Mouse (Mus musculus) lung, postnatal 4 days (tissue): ENCODE measurements around the gene Slc39a9.
A peak's percentile ranks its signal among the peaks of the same experiment; 100 is the strongest.

Source experiments
- DNase-seq, 2 experiments: peaks; one replicate each; pipeline ENCODE4 v3.0.0; 2021

The Slc39a9 gene

DNA sequence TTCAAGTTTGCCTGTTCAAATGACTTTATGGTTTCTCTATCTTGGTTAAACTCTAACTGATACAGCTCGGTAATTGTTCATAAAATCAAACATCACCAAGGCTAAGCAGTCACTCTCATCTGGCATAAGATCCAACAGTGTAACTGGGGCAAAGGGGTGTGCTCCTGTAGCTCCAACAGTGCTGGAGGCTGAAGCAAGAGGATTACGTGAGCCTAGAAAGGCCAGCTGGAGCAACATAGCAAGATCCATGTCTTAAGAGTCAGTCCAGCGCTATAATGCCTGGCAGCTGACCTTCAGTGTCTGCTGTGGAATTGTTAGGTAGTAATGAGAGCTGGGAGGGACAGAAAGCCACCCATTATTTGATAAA, 11.0 kb downstream of the Slc39a9 start:
- DNase-seq: peak in 1 of 2 experiments; percentile 24

DNA sequence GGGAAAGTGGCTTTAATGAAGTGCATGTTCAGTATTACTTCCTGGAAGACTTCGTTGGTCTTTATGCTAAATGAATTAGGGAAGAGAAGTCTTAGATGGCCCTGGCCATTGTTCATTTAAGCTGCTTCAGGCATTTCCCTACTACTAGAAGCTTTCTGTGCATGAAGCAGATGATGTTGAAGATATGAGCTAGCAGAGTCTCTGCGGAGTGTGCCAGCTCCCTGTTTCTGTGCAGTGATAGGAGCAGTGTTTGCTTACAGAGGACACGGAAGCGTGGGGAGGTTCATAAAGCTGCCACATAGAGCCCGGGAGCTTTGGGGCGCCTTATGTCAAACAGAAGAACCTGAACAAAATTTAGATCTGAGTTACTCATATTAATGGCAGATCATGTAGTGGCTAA, 15.0 kb downstream of the Slc39a9 start:
- DNase-seq: no peak

DNA sequence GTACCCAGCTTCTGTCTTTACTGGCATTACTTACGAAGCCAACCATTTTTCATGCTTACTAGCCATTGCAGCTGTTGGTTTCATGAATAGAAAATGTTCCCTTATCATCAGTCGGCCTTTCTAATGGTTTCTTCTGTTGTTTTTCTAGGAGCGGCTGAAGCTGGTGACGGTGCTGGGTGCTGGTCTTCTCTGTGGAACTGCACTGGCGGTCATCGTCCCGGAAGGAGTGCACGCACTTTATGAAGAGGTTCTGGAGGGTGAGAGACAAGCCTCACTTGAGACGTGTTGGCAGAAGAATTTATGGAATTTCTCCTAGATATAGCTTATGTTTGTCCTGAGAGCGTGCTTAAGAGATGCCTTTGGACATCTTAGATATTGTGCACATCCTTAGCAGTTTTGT, 18.6 kb downstream of the Slc39a9 start:
- no peak for DNase-seq

DNA sequence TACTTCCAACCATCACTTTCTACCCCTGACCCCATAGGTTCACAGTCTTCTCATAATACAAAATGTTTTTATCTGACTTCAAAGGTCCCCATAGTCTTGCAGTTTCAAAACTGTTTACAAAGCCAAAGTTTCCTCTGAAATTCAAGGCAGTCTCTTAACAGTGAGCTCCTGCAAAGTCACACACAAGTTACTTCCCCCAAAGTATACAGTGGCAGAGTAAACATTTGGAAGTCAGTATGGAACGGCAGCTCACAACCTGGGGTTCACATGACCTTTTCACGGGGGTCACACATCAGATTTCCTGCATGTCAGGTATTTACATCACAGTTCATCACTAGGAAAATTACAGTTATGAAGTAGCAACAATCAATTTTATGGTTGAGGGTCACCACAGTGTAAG, 20.3 kb downstream of the Slc39a9 start:
- DNase-seq: no peak

DNA sequence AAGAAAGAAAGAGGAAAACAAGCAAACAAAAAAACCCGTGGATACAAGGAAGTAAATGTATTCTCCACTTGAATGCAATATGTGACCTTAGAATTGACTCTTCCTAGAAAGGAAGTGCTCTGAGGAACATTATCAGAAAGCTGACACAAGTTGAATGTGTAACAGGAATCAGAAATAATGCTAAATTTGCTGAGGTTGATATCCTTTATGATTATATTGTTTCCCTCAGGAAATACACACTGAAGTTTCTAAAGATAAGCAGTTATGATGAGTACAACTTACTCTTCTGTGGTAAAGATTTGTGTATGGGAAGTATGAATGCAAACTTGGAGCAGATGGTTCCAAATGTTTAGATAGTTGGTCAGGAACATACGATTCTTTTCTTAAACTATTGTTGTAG, 24.7 kb downstream of the Slc39a9 start:
- no peak for DNase-seq

DNA sequence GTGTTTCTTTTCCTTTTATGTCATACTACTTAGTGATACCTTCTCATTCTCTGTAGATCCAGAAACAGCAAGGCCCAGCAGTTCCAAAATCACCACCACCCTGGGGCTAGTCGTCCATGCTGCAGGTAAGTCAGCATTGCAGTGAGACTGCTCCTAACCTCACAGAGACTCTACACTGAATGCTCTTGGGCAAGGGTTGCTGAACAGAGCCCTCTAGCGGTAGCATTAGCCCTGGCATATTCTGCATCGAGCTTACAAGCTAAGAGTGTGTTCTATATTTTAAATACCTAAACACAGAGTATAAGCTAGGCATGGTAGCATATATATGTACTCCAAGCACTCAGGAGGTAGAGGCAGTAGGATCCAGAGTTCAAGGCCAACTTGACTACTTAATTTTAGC, 29.5 kb downstream of the Slc39a9 start:
- peak in 1 of 2 experiments; percentile 73 for DNase-seq

DNA sequence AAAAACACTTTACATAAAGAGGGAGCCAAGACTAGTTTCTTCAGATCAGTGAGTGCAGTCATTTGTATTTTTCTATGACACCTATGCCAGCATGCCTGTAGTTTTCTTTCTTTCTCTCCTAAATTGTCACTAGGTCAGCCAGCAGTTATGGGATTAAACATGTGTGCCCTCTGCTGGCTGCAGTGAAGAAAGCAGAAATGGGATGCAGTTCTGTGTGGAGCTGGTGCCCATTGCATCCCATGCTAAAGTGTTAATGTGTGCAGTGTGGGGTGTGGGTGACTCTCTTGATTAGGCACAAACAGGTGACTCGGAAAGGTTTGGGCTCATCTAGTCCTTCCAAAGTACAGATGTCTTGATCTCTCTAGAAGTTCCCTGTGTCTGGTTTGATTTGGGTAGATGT, 37.7 kb downstream of the Slc39a9 start:
- DNase-seq: peak in 1 of 2 experiments; percentile 41

DNA sequence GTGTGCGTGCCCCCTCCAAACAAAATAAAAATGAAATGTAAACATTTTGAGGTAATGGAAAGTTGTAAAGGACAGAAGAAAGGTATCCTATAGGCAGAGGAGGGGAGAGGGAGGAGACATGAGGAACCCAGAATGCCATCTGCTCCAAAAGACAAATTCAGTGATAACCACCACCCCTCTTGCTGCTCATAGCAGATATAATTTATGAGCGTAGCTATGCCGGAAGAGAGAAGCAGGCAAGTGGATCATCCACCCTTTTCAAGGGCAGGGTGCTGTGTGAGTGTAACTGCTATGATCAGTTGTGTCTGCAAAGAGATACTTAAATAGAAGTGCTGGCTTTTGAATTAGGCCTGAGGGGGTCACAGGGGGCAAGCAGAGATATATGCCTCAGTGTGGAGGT, 39.9 kb downstream of the Slc39a9 start:
- DNase-seq: no peak

DNA sequence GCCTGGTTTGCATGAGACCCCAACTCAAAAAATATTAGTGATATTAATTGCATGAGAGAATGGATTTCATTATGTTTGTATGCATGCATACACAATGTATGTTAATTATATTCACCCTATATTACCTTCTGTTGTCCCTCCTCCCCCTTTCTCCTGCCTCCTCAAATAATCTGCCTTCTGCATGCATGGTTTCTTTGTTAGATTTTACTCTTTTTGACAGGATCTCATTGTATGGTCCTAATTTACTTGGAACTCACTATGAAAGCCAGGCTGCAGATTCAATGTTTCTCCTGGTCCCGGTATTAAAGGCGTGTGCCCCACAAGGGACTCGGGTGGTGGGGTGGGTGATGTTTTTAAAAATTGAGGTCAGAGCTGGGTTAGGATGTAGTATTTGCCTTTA, 40.6 kb downstream of the Slc39a9 start:
- DNase-seq: no peak

DNA sequence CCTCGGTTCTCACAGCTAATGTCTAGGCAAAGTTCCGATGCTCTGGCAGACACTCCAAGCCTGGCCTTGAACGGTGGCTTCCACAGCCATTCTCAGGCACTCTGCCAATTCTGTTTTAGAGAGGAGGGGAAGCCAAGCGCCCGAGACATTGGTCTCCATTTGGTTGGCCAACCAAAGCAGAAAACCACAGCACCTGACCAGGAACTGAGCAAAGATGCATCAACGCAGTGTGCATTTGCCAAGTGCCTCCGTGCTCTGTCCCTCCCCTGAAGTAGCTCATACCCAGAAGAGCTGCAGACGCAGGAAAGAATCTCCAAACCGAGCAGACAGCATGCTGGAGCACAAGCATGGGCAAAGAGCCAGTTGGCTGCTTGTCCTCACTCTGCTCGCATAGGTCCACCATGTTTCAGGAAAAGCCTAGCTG, 44.1 kb downstream of the Slc39a9 start:
- DNase-seq: peak; percentile 38 to 62

DNA sequence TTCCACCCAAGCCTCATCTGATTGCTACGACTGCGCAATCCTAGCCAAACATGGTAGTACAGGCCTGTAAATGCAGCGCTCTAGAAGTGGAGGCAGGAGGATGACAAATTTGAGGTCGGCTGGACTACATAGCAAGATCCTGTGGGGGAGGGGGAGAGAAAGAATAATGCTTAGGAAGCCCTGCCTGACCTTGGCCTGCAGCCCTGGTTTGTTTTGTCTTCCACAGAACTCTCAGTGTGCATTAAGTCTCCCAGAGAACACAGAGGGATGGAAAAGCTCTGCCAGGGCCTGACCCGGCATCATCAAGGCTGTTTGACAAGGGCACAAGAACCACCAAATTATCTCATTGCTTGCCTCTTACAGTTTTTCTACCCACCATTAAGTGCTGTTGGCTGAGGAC, 46.0 kb downstream of the Slc39a9 start:
- no peak for DNase-seq

DNA sequence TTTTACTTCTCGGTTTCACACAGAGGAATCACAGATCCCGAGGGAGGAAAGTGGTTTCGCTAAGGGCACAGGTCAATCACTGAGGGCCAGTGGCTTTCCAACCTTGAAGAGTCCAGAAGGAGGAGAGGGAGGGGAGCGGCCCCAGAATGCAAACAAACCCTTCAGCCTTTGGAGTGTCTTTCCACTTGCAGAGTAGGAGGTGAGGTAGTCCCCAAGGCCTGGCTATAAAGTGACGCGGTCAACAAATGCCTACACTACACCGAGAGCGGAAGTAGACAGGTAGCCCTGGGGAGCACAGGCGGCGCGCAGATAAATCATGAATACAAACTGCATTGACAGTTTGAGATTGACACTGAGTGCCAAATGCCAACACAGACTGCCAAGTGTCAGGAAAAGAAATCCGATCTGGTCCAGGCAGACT, 48.0 kb downstream of the Slc39a9 start:
- DNase-seq: peak; percentile 75 to 87

DNA sequence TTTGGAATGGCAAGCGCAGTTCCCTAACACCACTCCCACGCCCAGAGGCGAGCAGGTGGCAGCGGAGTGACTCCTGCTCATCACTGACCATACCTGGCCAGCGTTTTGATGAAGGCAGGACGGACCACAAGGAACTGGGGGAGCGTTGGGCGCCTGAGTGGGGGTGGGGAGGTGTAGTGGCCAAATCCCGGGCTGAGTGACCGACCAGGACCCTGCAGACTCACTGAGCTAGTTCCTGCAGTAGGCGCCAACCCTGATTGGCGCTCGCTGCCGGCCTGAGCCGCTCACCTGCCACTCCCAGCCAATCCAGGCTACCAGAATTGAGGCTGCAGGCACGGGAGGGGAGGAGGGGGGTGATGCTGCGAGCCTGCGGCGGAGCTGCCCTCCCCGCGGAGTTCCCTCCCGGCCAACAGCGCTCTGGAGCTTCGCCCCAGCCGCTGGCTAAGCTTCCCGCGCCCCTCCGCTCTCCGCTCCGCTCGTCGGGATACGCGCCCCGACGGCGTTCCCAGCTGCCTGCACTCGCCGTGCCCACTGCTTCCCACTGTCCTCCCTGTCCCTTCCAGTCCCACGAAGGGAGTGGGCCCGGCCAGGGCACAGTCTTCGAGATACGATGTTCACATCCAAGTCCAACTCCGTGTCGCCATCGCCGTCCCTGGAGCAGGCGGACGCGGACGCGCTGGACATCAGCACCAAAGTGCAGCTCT, 48.7 kb downstream of the Slc39a9 start, which contains the start of gene Plekhd1:
Plekhd1 (plus strand) TSS at position 323 of the 704 bp plus-strand sequence.
- DNase-seq: peak; percentile 79 to 92

DNA sequence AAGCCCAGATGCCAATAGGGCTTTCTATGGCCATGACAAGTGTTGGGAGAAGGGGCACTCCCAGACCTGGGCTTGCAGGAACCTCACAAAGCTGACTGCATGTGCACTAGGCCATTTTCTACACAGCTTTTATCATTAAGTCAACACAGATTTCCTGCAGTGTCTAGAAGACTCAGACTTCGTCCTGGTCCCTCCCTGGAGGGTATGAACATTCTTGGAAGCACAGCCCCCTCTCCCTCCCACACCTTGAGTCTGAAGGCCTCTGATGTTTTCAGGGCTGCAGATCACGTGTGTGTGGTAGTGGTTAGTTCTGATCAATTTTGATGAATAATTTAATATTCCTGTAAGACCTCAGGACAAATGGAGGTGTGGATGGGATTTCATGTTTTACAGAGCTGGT, 50.0 kb downstream of the Slc39a9 start:
- DNase-seq: no peak

DNA sequence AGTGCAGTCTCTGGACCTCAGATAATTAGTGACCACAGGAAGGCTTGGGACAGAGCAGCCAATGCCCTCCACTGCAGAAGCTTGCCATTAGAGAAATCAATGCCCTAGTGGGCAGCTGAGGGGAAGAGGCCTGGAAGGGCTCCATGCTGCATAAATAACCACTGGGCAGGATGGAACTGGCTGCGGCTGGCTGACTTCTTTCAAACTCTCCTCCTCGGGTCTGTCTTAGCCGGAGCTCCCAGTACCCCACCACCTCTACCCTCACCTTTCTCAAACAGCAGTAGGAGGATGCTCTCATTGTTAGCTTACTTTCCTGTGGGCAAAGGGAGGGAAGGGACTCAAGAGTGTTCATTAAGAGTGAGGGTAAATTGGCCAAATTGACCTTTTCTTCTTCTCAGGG, 51.3 kb downstream of the Slc39a9 start:
- no peak for DNase-seq

DNA sequence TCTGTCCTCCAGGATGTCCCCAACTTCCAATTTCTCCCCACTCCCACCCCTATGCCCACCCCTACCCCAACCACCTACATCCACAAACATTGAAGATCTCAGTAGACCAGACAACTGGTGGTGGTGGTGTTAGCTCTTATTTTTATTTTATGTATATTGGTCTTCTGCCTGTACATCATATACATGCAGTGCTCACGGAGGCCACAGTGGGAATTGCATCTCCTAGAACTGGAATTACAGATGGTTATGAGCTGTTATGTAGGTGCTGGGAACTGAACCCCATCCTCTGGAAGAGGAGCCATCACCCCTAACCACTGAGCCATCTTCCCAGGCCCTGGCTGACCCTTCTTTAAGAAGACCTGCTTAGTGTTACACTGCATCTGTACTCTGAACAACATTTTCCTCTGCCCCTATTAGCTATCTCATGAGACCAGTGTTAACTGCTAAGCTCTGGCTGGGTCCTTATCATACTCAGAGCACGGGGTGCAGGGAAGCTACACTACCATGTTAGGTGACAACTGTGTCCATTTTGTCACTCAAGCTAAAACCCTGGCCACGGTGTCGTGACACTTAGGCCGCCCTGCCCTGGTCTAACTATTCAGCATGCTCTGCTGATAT, 55.0 kb downstream of the Slc39a9 start:
- no peak for DNase-seq

DNA sequence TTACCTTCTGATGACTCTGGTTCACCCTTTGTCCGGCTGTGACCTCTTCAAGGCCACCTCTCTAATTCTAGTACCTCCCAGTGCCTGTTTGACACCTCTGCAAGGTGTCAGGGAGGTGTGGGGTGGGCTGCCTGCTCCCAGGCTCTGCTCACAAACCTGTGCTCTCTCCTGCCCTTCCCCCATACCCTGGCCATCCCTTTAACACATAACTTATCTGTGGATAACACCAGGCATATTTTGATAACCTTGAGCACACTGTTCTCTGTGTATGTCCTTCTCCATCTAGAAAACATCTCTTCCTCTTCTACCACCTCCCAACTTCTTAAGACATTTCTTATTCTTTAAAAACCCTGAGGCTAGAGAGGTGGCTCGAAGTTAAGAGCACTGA, 55.5 kb downstream of the Slc39a9 start:
- DNase-seq: no peak

DNA sequence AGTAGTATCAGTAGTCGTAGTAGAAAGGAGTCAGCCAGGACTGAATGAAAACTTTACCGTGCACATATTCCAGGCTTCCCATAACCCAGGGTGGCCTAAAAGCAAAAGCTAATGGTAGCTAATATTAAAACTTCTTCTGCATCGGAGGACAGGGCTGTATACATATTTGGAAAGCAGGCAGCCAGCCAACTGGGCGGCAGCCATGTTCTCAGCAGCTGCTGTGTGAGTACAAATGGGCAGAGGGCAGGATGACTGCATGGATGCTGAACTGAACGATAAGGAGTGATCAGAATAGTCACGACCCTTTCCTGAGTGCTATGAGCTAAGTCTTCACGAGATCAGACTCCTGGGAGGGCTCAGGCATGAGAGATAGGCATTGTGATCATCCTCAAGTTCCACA, 57.6 kb downstream of the Slc39a9 start:
- DNase-seq: peak; percentile 28 to 61

DNA sequence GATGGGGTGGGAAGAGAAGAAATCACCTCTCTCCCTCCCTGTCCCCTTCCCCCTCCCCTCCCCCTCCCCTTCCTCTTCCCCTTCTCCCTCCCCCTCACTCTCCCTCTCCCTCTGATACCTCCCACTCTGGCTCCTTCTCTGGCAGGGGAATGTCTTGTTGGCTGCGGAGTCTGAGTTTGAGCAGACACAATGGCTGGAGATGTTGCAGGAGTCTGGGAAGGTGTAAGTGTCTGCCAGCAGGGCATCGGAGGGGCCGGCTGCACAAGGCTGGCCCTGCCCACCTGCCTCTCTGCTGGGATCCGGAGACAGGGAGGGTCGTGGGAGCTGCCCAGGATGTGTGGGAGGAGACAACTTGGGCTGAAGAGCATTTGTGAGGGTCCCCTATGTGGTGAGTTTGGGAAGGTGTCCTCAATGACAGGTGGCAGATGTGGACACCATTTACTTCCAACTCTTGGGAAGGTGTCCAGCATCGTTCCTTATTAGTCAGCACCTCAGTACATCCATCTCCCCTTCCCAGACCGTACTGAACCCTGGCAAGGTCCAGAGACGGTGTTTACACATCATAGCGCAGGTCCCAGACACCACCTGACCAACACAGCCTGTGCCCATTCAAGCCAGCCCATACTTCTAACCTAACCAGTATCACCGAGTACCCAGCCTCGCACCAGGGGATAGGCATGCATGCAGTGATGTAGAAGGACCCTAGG, 62.7 kb downstream of the Slc39a9 start:
- no peak for DNase-seq

DNA sequence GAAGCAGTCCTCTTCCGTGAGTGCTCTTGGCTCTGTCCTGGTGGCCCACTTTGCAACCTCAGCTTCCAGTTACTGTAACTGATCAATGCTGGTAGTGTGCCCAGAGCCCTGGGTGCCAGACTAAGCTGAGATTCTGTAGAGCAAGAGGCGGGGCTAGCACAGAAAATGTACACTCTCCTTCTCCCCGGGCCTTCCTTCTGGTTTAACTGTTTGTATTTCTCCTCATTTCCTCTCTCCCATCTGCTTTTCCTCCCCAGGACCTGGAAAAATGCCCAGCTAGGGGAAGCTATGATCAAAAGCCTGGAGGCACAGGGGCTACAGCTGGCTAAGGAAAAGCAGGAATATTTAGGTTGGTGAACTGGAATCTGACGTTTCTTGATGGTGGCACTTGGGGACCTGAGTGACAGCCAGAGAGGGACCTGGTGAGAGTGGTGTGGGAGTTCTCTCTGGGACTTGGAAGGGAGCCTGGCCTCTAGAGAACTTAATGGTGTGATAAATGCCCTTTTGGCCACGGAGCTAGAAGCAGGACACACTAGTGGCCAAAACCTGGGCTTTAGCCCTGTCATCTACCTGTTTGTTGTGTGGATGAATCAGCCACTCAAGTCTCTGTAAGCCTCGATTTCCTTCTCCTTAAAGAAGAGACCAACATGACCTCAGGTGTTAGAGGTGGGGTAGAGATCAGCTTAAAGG, 63.4 kb downstream of the Slc39a9 start:
- no peak for DNase-seq

DNA sequence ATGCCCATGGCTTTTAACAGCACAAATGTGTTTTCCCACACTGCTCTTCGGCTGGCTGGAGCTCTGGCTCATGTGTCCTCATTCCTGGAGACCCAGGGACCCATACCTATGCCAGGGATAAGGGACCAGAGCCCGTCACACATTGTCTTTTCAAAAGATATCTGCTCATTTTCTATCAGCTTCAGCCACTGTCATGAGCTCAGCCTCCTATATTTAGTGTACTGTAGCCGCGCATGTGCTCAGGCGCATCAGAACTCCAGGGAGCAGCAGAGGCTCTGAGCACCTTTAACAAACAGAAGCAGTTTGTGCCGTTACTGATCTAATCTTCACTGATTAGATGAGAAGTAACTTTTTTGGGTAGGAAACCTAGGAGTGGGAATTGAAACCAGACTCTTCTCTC, 72.2 kb downstream of the Slc39a9 start:
- no peak for DNase-seq

DNA sequence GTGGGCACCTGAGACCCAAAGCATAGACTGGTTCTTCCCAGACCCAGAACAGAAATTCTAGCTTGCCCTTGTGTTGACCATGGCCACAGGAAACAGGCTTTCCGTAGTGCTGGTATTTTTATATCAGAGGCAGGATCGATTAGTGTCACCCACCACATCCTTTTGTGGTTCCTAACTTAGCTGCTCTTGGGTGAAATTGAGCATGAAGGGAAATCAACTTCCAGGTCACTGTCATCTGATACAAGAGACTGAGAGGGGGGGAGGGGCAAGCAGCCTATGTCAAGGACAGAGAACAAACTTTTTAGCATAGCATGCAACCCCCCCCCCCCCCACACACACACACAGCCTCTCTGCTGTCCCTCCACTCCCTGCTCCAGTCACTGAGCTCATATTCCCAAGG, 75.5 kb downstream of the Slc39a9 start:
- no peak for DNase-seq

DNA sequence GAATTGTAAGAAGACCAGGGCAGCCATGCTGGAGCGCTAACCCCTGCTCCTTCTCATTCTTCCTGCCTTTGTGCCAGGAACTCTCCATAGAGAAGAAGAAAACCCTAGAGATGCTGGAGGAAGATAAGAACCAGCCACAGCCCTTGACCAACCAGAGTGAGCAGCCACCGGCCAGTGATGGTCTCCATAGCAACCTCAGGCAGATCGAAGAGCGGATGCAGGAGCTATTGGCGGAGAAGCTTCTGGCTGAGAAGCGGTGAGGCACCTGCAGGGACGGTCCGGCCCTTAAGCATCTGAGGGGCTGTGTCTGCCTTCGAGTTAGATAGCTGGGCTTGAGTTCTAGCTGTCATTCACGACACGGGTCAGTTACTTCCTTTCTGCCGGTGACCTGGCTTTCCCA, 76.8 kb downstream of the Slc39a9 start:
- DNase-seq: no peak

DNA sequence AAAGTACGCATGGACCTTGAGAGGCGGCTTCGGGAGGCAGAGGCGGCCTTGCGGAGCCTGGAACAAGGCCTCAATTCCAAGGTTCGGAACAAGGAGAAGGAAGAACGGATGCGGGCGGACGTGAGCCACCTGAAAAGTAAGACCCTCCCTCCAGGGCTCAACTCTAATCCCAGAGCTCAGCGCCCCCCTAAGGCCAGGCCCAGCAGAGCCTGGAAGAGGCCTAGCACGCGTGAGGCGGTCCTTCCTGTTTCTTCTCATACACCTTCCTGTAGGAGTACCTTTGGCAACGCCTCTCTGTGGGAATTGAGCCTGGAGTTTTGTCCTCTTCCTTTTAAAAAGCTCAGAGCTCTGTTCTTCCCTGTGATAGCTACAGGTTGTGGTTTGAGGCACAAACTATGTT, 77.8 kb downstream of the Slc39a9 start:
- DNase-seq: no peak
